Mouse (Mus musculus) forebrain, embryonic 16.5 days (tissue): ENCODE measurements around the gene Ablim1. TPM values are rescaled to one million over a fixed set of nuclear protein-coding genes. Genes with fewer than 3 reads are reported as not detected.

Source experiments
- ATAC-seq: fragments of 200-750 bp; cut with Nextera tagmentation; 2 replicates; pipeline ENCODE4 v1.8.0; 2017; ENCODE audit warnings: mild to moderate bottlenecking, moderate library complexity
- H3K27ac ChIP-seq: fragments of 300-500 bp; sonication (generic); 2 replicates; pipeline ENCODE4 v1.5.1; 2014; ENCODE audit warnings: low read length, control low read depth
- H3K27me3 ChIP-seq: fragments of 300-500 bp; sonication (generic); replicated peaks from 2 replicates; pipeline ENCODE4 v1.6.1; 2014; ENCODE audit warnings: low read length; ENCODE audit not compliant: control insufficient read depth, insufficient read depth
- H3K36me3 ChIP-seq: fragments of 300-500 bp; sonication (generic); 2 replicates; pipeline ENCODE4 v1.6.1; 2014; ENCODE audit not compliant: control insufficient read depth, insufficient read depth
- H3K4me1 ChIP-seq: fragments of 300-500 bp; sonication (generic); replicated peaks from 2 replicates; pipeline ENCODE4 v1.6.1; 2014; ENCODE audit warnings: low read length; ENCODE audit not compliant: control insufficient read depth, insufficient read depth
- H3K4me2 ChIP-seq: fragments of 300-500 bp; sonication (generic); 2 replicates; pipeline ENCODE4 v1.6.1; 2014; ENCODE audit warnings: mild to moderate bottlenecking, low read length, control low read depth
- H3K4me3 ChIP-seq: fragments of 300-500 bp; sonication (generic); replicated peaks from 2 replicates; pipeline ENCODE4 v1.5.1; 2014; ENCODE audit warnings: mild to moderate bottlenecking, low read length, control low read depth
- H3K9ac ChIP-seq: fragments of 300-500 bp; sonication (generic); replicated peaks from 2 replicates; pipeline ENCODE4 v1.6.1; 2014; ENCODE audit warnings: low read depth, low read length, control low read depth
- H3K9me3 ChIP-seq: fragments of 300-500 bp; sonication (generic); 2 replicates; pipeline ENCODE4 v1.6.1; 2016; ENCODE audit warnings: low read length; ENCODE audit not compliant: control insufficient read depth
- WGBS: fragments of 180-500 bp; shearing (Covaris S2); extraction: QIAGEN DNeasy Blood & Tissue Kit; methylation state at CpG from one replicate; pipeline ENCODE4 v1.1.7; 2014; 5-methylcytosine and 5-hydroxymethylcytosine counted together
- polyA plus RNA-seq: library from polyadenylated mRNA; unstranded; fragments of >200 nt; fragmentation: Nextera tagmentation; extraction: Ambion mirVana; gene quantifications from 2 replicates; pipeline ENCODE4 v1.2.1, GENCODE M21; 2015

Gene Ablim1
- polyA plus RNA-seq, 1 experiment from 2014 or later = 47.1 TPM

DNA sequence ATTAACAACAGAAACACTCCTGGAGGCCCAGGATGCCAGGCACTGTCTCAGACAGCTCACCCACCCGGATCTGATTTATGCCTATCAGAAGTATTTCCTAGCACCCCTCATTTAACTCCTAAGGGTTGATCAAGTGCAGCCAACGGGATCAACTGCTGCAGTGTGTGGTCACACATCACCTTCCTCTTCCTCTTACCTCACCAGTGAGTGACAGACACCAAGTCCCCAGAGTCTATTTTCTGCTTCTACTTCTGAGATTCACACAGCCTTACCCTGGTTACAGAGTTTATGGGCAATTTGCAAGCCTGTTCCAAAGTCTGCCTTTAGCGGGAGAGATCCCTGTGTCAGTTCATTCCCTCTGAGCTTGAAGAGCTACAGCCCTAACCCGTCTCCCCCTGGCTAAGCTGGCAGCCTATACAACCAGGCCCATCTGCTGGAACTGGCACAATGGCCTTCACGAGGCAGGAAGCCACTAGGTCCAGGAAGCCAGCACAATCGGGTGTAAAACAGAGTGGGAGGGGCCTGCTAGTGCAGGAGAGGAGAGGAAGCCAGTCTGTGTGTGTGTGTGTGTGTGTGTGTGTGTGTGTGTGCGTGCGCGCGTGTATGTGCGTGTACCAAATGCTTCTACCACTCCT, 191.1 kb downstream of the Ablim1 start:
- H3K4me1 ChIP-seq = peaks cover 25% of the 10 kb centered on the region
- no peak overlapping the region for H3K9ac ChIP-seq
- no peaks in the 10 kb centered on the region for H3K27me3 ChIP-seq
- ATAC-seq = peak; percentile 78
- no peak overlapping the region for H3K4me3 ChIP-seq
- no peaks in the 10 kb centered on the region; the same call in 1 of the 2 replicates for H3K9me3 ChIP-seq
- H3K27ac ChIP-seq = peak overlapping the region; percentile 17; the same call in 1 of the 2 replicates
- 51% methylated on average over 11 of the region's 11 CpGs for WGBS
- H3K36me3 ChIP-seq = no peaks in the 10 kb centered on the region
- no peak overlapping the region for H3K4me2 ChIP-seq

DNA sequence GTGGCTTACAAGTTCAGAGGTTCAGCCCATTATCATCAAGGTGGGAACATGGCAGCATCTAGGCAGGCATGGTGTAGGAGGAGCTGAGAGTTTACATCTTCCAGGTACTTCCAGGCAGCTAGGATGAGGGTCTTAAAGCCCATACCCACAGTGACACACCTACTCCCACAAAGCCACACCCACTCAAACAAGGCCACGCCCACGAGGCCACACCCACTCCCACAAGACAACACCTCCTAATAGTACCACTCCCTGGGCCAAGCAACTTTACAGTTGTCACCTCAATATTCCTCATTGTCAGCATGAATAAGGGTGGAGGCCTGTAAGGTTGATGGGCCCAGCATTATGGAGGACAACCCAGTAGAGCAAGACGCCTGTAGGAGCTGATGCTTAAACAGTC, 192.5 kb downstream of the Ablim1 start:
- no peaks in the 10 kb centered on the region for H3K27me3 ChIP-seq
- no peak for ATAC-seq
- H3K9ac ChIP-seq = no peak overlapping the region
- no peak overlapping the region for H3K4me2 ChIP-seq
- no peaks in the 10 kb centered on the region; the same call in 1 of the 2 replicates for H3K9me3 ChIP-seq
- H3K4me3 ChIP-seq = no peak overlapping the region
- H3K4me1 ChIP-seq = peaks cover 34% of the 10 kb centered on the region
- H3K27ac ChIP-seq = no peak overlapping the region
- H3K36me3 ChIP-seq = no peaks in the 10 kb centered on the region
- 92% methylated on average over 3 of the region's 3 CpGs for WGBS

GRCm38 (mm10) chr19:57121036-57121435, 193.7 kb downstream of the Ablim1 start:
- no peaks in the 10 kb centered on the region for H3K27me3 ChIP-seq
- no peaks in the 10 kb centered on the region for H3K9me3 ChIP-seq
- H3K9ac ChIP-seq = no peak overlapping the region
- 70% methylated on average over 4 of the region's 4 CpGs for WGBS
- no peak overlapping the region for H3K27ac ChIP-seq
- ATAC-seq = no peak
- H3K4me1 ChIP-seq = peaks cover 34% of the 10 kb centered on the region
- H3K36me3 ChIP-seq = no peaks in the 10 kb centered on the region
- H3K4me3 ChIP-seq = no peak overlapping the region
- no peak overlapping the region for H3K4me2 ChIP-seq

- WGBS = 77% methylated on average over 3 of the region's 3 CpGs
- Histone ChIP-seq H3K4me2 (no peak overlapping the region), H3K27ac (no peak overlapping the region)
These were observed 195.1 kb downstream of the Ablim1 start for GRCm38 (mm10) chr19:57119661-57120060.

DNA sequence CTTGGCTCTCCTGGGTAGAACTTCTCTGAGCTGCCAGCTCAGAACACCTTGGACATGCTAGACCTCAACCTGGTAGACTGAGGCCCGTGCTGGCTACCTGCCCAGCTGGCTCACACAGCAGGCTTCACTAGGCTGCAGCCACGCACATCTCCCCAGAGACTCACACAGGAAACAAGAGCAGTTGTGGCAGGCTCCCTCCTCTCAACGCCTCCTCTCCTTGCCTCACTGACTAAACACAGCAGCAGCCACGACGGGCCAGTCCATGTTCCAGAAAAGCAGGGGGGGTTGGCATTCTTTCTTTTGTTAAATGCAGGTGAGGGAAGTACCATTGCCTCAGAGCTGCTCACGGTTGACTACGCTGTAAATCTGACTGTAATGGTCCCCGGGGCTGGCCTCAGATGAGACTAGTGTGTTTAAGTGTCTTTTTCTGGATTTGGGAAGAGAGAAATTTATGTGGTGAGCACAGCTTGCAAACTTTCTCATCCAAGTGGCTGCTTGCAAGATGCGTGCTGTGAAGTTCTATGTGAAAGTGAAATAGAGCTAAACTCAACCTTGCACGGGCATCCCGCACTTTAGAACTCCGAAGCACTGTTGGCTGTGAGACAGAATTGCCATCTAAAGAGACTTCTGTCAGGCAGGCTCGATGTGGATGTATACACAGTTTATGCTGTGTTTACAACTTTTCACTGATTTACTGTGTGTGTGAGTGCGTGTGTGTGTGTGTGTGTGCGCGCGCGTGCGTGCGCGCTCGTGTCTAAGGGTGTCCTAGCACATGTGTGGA, 195.7 kb downstream of the Ablim1 start:
- Histone ChIP-seq H3K9ac (peak overlapping the region; percentile 7; the same call in 1 of the 2 replicates), H3K9me3 (no peaks in the 10 kb centered on the region), H3K27ac (peak overlapping the region; percentile 16; the same call in 1 of the 2 replicates), H3K4me3 (peak overlapping the region; percentile 23), H3K27me3 (no peaks in the 10 kb centered on the region), H3K36me3 (no peaks in the 10 kb centered on the region), H3K4me1 (peaks cover 30% of the 10 kb centered on the region), H3K4me2 (peak overlapping the region; percentile 41)
- 32% methylated on average over 22 of the region's 22 CpGs for WGBS
- peak; percentile 78 for ATAC-seq

More at GRCm38 (mm10) chr19:57119661-57120060, 195.1 kb downstream of the Ablim1 start:
- H3K9ac ChIP-seq = no peak overlapping the region
- no peaks in the 10 kb centered on the region for H3K36me3 ChIP-seq
- H3K4me1 ChIP-seq = peaks cover 34% of the 10 kb centered on the region
- H3K9me3 ChIP-seq = no peaks in the 10 kb centered on the region
- no peaks in the 10 kb centered on the region for H3K27me3 ChIP-seq
- no peak overlapping the region for H3K4me3 ChIP-seq
- no peak for ATAC-seq

- H3K27me3 ChIP-seq = no peaks in the 10 kb centered on the region
- H3K36me3 ChIP-seq = no peaks in the 10 kb centered on the region
- 19% methylated on average over 6 of the region's 6 CpGs for WGBS
- H3K27ac ChIP-seq = no peak overlapping the region
- no peak overlapping the region for H3K9ac ChIP-seq
- peak overlapping the region; percentile 20; the same call in 1 of the 2 replicates for H3K4me2 ChIP-seq
- no peak overlapping the region for H3K4me3 ChIP-seq
- H3K9me3 ChIP-seq = no peaks in the 10 kb centered on the region
- peaks cover 27% of the 10 kb centered on the region for H3K4me1 ChIP-seq
- no peak for ATAC-seq
These were observed 197.0 kb downstream of the Ablim1 start for GRCm38 (mm10) chr19:57117751-57118150.

GRCm38 (mm10) chr19:57116871-57117501, 197.7 kb downstream of the Ablim1 start:
- H3K27me3 ChIP-seq = no peaks in the 10 kb centered on the region
- ATAC-seq = no peak
- no peaks in the 10 kb centered on the region for H3K36me3 ChIP-seq
- H3K4me2 ChIP-seq = no peak overlapping the region
- H3K9ac ChIP-seq = no peak overlapping the region
- H3K4me3 ChIP-seq = 0 out of 2 replicates have a peak overlapping the region, but pooled peaks have one; percentile 3
- no peak overlapping the region for H3K27ac ChIP-seq
- no peaks in the 10 kb centered on the region for H3K9me3 ChIP-seq
- WGBS = 5% methylated on average over 7 of the region's 7 CpGs
- H3K4me1 ChIP-seq = peaks cover 32% of the 10 kb centered on the region

- Histone ChIP-seq H3K9me3 (no peaks in the 10 kb centered on the region), H3K27me3 (no peaks in the 10 kb centered on the region), H3K9ac (no peak overlapping the region), H3K4me3 (no peak overlapping the region), H3K27ac (no peak overlapping the region), H3K4me1 (peaks cover 32% of the 10 kb centered on the region), H3K4me2 (no peak overlapping the region), H3K36me3 (no peaks in the 10 kb centered on the region)
- WGBS = 63% methylated on average over 5 of the region's 5 CpGs
- ATAC-seq = no peak
These were observed 199.0 kb downstream of the Ablim1 start for GRCm38 (mm10) chr19:57115670-57116069.

GRCm38 (mm10) chr19:57114951-57115350, 199.8 kb downstream of the Ablim1 start:
- Histone ChIP-seq H3K9ac (no peak overlapping the region), H3K4me3 (no peak overlapping the region), H3K4me1 (peaks cover 30% of the 10 kb centered on the region), H3K4me2 (no peak overlapping the region), H3K9me3 (no peaks in the 10 kb centered on the region), H3K27me3 (no peaks in the 10 kb centered on the region), H3K27ac (no peak overlapping the region), H3K36me3 (no peaks in the 10 kb centered on the region)
- no peak for ATAC-seq
- WGBS = 81% methylated on average over 5 of the region's 5 CpGs
